Mouse (Mus musculus) left cerebral cortex, postnatal 4 days (tissue): ENCODE measurements around the gene Fam172a. TPM values are rescaled to one million over a fixed set of nuclear protein-coding genes. Genes with fewer than 3 reads are reported as not detected.
A peak's percentile ranks its signal among the peaks of the same experiment; 100 is the strongest.

Experiments used
- DNase-seq: peaks from one replicate; pipeline ENCODE4 v3.0.0-alpha.2; 2022
- intact Hi-C: fragments of 180-260 bp; cut with DNase I; formaldehyde crosslinking; loops from one replicate; pipeline ENCODE4 v1.15.1; 2025
- total RNA-seq, 2 experiments: library from RNA; stranded (reverse); gene quantifications; 2 replicates each; pipeline ENCODE4 v1.2.3; 2021

Gene Fam172a
- total RNA-seq, 2 experiments from 2014 or later: 49.4 to 54.2 TPM

DNA sequence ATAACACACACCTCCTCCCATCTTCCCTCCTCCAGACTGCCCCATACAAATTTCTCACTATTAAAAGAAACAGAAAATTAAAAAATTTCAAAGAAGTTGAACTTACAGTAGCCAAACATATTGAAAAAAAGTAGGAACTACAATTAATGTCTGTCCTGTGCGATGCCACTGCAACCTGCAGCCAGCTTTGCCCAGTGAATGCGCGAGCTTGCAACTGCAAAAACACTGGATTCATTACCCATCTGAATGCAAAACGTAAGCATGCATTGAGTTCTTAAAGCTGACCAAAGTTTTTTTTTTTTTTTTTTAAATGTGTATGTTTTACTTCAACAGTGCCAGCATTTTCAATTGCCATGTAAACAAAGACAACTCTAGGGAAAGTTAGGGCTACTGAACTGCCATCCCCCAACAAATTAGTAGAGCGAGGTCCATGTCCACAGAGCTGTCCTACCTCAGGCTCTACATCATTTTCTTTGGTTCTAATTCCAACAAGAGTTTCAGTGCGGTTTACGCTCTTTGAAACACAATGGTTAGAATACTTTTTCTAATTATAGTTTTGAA, 494.5 kb downstream of the Fam172a start:
- DNase-seq: no peak
- intact Hi-C loops: loop anchor here (10.0 kb wide), 3 partner anchors 802 to 1352 kb away; partner anchors contain the start of genes 2210408I21Rik and Slf1

DNA sequence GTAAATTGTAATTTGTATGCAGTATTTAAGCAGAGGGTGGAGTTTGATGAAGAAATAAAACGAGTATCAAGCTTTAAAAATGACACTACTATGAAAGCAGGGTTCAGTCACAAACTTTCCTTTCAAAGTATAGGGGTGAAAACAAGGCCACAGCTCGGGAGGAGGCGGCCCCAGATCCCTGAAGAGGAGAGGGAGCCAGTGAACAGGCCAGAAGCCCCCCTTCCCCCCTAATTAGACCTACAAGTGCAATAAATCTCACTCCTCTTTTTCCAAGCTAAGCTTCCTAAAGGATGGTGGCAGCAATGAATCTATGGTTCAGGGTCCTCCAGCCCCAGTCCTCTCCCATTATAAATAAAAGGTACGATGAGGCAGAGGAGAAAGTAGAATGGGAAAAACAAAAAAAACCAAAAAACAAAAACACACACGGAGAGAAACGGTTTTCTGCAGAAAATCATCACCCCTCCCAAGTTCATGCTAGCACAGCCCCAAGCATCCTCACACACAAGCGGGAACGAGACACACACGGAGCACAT, 495.5 kb downstream of the Fam172a start:
- intact Hi-C loops: loop anchor here (10.0 kb wide), 3 partner anchors 803 to 1353 kb away; partner anchors contain the start of genes 2210408I21Rik and Slf1
- no peak for DNase-seq

DNA sequence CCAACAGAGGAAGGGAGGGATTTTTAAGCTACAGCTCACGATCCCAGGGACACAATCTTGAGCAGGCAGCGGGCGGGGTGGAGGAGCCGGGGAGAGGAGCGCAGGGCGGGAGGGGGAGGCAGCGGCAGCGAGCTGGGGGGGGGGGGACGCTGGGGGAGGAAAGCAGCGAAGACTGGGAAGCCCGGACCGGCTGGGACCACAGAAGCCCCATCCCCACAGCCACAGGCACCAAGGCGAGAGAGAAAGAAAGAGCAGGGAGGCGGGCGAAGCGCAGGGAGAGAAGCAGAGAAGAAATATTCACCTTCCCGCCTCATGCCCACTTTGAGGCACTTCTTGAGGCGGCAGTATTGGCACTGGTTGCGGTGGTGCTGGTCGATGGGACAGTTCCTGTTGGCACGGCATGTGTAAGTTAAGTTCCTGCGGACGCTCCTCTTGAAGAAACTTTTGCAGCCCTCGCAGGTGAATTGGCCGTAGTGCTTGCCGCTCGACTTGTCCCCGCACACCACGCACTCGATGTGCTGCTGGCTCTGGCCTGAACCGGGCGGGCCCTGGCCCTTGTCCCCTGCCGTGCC, 496.1 kb downstream of the Fam172a start:
- peak; percentile 50 for DNase-seq
- intact Hi-C loops: loop anchor here (10.0 kb wide), 3 partner anchors 803 to 1353 kb away; partner anchors contain the start of genes 2210408I21Rik and Slf1

DNA sequence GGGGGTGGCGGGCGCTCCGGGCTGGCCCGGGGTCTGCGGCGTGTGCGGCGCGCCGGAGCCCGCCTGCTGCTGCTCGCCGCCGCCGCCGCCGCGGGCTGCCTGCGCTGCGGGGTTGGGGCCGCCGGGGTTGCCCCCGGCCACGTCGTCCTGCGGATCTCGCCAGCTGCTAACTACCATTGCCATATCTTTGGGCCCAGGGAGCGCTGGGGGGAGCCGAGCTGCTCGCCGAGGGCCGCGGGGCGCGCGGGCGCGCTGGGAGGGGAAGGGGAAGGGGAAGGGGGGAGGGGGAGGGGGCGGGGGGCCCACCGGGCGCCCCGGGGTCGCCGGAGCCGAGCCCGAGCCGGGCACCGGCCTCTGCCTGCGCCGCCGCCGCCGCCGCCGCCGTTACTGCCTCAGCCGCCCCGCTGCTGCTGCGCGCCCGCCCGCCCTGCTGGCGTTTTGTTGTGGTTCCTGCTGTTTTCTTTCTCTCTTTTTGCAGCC, 496.6 kb downstream of the Fam172a start:
- DNase-seq: no peak
- intact Hi-C loops: loop anchor here (10.0 kb wide), 3 partner anchors 804 to 1354 kb away; partner anchors contain the start of genes 2210408I21Rik and Slf1

DNA sequence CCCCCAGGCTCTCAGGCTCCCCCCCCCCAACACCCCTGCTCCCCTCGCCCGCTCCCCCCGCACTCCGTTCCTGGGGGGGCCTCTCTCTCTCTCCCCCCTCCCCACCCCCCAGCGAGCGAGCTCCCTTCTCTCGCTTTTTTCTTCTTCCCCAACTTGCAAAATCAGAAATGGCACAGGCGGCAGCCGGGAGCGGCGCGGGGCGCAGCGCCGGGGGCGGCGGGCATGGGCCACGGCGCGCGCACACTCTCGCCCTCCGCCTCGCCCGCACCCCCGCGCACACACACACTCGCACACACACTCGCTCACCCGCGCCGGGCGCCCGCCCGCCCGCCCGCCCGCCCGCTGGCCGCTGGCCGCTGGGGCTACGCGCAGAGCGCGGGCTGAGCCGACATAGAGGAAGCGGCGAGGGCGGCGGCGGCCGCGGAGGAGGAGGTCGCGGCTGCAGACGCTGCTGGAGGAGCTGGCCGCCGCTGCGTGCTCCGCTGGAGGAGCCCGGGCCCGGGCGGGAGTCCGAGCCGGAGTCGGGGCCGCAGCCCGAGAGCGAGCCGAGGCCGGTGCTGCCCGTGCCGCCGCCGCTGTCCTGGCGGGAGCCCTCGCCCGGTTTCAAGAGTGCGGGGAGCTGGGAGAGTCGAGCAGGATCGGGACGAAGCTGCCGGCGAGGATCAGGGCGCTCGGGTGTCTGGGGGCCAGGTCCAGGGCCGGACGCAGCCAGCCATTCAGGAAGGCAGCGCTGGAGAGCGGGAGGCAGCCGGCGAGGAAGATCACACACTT, 497.2 kb downstream of the Fam172a start:
- DNase-seq: peak; percentile 69
- intact Hi-C loops: loop anchor here (10.0 kb wide), 3 partner anchors 804 to 1354 kb away; partner anchors contain the start of genes 2210408I21Rik and Slf1

DNA sequence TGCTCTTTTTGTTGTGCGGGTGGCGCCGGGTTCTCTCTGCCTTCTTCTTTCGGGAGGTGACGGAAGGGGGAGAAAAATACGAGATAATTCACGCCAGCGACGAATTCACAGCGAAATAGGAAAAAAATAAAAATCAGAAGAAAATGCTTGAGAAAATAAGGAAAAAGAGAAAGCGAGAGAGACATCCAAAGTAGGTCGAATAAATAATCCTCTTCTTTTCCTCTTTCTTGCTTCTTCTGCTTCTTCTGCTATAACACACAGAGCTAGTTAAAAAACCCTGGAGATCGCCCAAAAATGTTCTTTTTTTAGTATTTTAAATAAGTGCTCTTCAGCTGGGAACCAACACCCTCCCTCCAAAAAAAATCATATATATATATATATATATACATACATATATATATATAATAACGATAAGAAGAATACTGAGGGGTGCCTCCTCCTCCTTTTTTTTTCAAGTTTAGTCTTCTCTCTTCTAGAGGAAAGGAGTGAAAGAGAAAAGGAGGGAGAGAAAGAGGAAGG, 497.9 kb downstream of the Fam172a start, which contains the start of gene Nr2f1:
Gene Nr2f1, minus strand, starts transcription at position 116 of the 519 bp plus-strand sequence.
- intact Hi-C loops: loop anchor here (5.0 to 10.0 kb wide), 8 partner anchors 245 to 1645 kb away; partner anchors contain the start of genes 2210408I21Rik and Slf1
- no peak for DNase-seq

DNA sequence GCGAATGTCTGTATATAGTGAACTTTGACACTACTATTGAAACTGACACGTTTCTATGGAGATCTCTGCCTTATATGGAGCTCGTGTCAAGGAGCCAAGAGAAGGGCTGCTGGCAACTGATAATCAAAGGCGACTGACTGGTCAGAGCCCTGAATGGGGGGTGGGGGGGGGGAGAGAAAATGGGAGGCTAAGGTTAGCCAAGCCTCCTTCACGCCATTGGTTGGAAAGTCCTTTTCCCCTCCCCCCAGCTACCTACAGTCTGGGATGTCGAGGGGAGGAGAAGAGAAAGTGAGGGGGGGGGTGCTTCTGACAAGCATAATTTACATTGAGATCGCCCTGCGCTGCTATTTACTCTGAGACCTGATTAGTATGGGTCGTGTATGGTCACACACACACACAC, 498.6 kb downstream of the Fam172a start:
- intact Hi-C loops: loop anchor here (5.0 to 10.0 kb wide), 5 partner anchors 244 to 1644 kb away; no protein-coding TSS in a partner anchor
- DNase-seq: peak; percentile 80

DNA sequence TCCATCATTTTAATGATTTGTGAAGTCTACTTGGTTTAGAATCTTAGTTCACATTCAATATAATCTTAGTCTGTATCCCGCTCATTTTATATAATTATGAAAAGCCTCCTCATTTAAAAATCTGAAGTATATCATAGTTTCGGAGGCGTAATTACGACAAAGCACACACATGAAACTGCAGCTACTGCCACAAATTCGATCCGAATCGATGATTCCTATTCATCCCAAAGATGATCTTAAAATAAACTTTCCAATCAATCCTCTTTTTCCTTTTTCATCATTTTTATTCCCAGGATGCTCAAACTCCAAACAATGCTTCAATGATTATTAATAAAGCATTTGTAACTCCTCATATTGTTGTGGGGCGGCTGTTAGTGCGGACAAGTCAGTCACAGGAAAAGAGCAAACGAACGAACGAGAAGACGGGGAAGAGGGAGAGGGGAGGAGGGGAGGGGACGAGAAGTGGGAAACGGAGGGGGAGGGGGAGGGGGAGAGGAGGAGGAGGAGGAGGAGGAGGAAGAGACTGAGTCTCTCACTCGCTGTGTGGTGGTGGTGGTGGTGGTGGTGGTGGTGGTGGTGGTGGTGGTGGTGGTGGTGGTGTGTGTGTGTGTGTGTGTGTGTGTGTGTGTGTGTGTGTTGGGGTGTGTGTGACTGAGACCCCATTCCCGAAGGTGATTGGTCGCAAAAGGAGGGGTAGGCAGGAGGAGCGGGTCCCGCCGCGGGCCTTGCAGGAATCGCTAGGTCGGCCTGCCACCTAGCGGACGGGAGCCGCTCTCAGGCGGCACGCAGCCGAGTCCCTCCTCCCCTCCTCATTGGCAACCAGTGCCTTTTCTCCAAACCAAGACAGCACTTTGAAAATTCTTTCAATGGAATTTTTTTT, 499.4 kb downstream of the Fam172a start:
- intact Hi-C loops: loop anchor here (5.0 to 10.0 kb wide), 5 partner anchors 244 to 1644 kb away; no protein-coding TSS in a partner anchor
- DNase-seq: peak; percentile 96

DNA sequence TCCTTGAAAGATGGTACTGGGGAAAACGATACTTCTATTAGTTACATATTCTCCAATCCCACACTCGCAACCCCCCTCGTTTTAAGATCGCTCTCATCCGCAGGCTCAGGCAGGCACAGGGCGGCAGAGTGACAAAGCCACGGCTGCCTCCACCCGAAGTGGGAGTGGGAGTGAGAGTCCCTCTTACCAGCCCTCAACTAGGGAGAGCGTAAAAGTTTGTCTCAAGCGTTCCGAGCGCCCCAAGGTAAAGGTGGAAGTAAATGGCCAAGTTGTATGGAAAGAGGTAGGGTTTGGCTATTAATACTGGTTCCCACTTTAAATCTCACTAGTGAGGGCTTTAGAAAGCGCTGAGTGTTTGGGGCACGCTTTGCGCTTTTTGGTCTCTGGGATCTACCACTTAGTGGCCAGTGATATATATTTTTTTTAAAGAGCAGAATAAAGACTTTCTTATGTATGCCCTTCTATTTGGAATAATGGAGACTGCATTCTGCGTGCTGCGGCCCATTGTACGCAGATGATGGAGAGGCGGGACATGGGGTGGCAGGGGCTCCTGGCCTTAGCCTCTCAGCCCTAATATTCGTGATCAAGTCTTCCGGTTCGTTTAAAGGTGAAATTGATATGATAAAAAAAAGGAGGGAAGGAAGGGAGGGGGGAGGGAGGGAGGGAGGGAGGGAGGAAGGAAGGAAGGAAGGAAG, 500.2 kb downstream of the Fam172a start:
- intact Hi-C loops: loop anchor here (5.0 to 10.0 kb wide), 5 partner anchors 243 to 1643 kb away; no protein-coding TSS in a partner anchor
- no peak for DNase-seq

DNA sequence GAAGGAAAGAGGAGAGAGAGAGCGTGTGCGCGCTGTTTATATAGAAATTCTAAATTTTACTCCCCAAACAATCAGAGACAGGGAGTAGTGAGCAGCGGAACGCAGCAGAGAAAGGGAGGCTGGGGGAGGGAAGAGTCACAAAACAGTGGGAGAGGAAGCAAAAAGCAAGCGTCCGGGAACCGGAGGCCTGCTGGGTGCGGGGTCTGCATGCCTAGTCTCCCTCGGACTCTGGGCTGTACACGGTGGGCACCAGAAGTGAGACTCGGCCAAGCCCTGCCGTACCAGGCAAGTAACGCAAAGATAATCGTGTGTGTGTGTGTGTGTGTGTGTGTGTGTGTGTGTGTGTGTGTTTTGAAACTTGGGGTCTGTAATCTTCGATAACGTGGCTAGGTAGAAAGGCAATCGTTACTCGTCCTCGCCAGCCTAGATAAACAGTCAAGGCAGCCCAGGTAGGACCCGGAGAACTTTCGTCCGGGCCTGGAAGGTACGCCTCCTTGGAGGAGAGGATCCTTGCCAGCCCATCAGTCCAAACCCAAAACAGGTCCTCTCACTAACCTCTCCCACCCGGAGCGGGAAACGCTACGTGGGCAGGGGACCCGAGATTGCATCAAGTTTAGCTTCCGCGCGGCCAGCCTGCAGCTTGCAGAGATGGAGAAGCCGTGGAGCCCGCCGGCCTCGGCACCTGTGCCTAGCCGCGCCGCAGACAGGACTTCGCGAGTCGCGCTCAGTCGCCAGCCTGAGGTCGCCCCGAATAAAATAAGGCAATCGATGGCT, 500.9 kb downstream of the Fam172a start:
- intact Hi-C loops: loop anchor here (5.0 to 10.0 kb wide), 5 partner anchors 242 to 1642 kb away; no protein-coding TSS in a partner anchor
- peak; percentile 62 for DNase-seq

DNA sequence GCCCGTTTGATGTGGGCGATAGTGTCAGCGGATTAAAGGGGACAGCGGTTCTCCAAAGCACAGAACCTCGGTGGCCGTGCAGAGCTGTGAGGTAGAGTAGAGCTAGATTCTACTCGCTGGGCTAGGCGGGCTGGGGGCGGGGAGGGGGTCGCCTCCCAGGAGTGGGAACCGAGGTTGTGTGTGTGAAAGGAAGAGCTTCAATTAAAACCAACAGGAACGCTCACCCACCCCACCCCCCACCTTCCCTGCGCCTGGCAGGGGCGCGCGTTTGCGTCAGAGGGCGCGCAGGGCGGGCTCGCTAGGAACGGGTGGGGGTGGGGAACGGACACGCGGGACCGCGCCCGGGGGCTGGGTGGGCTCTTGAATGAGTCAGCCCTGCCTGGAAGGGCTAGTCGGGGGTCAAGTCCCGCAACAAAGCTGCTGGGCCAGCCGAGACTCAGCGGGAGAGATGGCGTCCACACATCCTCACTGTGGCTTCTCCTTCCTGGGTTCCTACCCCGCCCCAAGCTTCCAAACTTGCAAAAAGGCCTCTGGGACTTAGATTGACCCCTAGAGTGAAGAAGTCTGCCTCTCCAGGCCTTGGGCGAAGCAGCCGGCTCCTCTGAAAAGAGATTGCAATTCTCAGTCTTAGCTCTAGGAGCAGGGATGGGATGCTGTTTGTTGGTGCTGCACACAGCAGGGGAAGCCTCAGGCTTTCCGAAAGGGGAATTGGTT, 501.7 kb downstream of the Fam172a start:
- peak; percentile 86 for DNase-seq
- intact Hi-C loops: loop anchor here (5.0 to 10.0 kb wide), 5 partner anchors 241 to 1641 kb away; no protein-coding TSS in a partner anchor

DNA sequence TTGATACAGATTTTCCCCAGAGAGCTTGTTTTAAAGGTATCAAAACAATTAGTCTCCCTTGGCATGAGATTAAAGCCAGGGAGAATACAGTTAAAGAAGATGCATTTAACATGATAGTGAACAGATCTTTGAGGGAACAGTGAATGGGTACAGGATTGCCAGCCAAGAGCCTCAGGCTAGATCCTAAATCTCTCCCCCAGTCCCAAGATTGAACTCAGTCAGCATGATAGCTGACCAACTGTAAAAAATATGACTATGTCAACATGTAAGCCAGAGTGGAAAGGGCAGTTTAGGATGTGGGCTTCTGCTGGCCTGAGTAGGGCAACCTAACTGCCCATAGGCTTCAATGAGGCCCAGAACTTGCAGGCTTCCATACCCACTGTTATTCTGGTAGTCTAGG, 503.6 kb downstream of the Fam172a start:
- intact Hi-C loops: loop anchor here (10.0 kb wide), 4 partner anchors 239 to 1639 kb away; no protein-coding TSS in a partner anchor
- DNase-seq: no peak

DNA sequence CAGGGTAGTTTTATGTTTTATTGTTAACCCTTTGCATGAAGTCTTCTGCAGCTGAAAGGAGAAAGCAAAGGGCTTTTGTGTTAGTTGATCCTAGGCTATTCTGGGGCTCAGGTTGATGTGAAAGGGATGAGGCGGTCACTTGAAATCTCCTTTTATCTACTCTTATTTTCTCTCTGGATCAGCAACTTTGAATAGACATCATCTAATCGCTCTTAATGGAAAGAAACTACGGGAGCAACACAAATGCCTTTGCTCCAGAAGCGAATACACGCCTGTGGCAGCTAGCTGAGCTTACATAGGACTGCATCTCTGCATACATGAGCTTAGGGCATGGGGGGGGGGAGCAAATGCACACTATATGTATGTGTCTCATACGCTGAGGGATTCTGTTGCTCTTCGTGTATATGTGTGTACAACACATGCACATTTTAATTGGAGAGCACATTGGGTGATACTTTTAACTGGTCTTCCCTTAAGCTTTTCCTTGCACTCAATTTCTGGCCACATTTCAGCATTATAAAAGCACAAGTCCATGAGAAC, 505.1 kb downstream of the Fam172a start:
- DNase-seq: no peak
- intact Hi-C loops: loop anchor here (10.0 kb wide), 4 partner anchors 238 to 1638 kb away; no protein-coding TSS in a partner anchor

DNA sequence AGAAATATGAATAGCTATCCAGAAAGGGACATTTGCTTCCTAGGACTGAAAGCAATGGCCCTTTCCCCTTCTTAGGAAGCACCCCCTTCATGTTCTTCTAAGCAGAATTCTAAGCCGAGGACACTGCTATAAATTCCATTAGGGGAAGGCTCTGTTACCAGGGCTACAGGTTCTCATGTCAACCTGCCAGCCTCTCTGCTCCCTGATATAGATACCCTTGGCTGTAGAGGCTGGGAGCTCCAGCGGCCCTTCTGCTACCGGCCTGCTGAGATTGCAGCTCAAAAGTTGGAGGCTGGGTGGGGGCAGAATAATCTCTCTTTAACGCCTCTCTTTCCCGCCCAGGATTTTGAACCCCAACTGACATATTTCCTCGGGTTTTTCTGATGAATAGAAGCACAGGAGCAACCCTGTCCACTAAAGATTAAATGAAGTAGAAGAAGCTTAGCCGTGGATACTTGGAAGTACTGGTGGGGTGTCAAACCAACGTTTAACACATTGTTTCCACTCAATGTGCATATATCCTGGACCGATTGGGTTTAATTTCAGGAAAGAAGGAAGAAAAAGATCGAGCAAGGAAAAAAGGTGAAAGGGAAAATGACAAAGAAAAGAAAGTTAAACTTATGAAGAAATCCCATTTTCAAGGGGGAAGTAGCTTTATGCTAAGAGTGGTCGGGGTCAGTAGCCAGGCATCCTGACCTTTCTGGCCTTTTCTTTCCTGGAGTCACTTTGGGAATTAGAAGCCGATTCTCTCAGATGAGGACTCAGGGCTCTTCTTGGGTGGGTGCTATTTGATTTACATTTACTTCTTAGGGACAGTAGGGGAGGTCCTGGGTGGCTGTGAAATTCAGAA, 506.2 kb downstream of the Fam172a start:
- peak; percentile 58 for DNase-seq
- intact Hi-C loops: loop anchor here (10.0 kb wide), 4 partner anchors 237 to 1637 kb away; no protein-coding TSS in a partner anchor

DNA sequence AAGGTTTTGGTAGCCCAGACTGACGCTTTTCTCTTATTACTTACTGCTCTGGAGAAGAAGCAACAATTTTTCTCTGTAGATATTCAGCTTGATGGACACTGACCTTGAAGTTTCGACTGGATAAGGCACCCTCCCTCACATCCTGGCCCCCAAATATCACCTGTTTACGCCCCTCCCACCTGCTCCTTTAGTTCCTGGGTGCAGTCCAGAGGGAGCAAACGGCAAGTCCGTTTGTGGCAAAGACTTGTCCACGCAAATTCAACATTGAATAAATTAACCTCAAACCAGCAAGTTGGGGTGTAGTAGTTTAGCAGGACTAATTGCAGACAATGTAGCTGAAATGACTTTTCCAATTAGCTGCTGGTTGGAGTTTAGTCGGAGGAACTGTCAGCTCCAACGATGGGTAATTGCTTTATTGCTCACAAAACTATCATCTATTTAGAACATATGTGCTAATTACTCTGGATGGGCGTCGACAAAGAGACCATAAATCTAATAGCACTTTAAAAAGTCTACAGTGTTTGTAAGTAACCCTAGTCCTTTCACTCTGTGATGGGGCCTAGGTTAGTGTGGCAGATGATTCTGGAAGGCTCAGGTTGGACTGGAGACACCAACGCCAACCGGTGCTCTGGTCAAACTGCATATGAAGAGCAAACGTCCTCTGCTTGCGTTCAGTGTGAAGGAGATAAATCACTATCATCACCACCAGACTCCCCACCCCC, 507.0 kb downstream of the Fam172a start:
- no peak for DNase-seq
- intact Hi-C loops: loop anchor here (10.0 kb wide), 4 partner anchors 236 to 1636 kb away; no protein-coding TSS in a partner anchor
